Mouse (Mus musculus) 3T3-L1 (cell line): ENCODE data around the gene Ccnjl.
A peak's percentile ranks its signal among the peaks of the same experiment; 100 is the strongest.

Source experiments
- DNase-seq: peaks from one replicate; pipeline ENCODE4 v3.0.0-alpha.2; 2015; ENCODE audit warnings: low read depth, low spot score

Gene Ccnjl

DNA sequence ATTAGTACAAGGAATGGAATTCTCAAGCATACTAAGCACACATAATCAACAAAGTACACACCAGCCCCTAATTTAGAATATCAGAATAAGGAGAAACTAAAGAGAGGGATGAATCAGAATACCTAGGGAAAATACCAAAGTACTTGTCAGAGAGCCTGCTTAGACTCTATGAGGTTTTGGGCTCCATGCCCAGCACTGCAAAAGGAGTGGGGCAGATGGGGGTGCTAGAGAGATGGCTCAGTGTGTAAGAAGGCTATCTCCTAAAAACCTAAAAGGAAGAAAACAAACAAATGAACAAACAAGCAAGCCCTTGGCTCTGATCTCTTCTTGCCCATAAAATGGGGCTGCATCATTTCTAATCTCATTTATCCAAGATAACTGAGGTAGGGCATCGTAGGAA lies 95.8 kb downstream of the Ccnjl start:
- DNase-seq, result peak; percentile 60

- no peak for DNase-seq
Observed at GRCm38 (mm10) chr11:43626300-43626926, 97.8 kb downstream of the Ccnjl start.

DNA sequence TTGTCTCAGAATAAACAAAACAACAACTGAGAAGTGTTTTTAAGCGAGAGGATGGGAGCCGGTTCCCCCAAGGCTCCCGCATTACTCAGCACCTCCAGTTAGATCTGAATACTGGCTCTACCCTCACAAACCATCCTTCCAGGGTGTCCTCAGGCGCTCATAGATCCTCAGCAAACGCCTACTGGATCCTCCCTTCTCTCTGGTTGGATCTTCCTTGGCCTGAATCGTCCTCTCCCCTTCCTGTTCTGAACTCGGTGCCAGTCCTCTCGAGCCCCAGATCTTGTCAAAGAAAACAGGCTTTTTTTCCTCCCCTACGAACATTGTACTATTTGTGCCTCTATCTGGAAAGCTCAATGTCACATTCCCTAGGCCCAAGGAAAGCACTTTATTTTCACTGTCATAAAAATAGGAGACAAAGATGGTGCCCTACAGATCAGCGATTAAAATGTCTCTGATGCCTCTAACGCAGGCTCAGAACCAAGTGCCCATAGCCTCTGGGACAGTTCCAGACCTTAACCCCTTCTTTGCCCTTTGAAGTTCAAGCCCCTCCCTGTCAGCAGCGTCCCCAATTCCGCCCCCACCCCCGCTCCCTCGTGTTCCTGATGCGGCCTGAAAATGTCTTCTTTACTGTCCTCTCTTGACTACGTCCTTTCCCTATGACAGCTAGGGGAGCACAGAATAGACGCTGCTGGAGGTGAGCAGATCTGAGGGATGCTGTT lies 98.5 kb downstream of the Ccnjl start:
- DNase-seq, result no peak

DNA sequence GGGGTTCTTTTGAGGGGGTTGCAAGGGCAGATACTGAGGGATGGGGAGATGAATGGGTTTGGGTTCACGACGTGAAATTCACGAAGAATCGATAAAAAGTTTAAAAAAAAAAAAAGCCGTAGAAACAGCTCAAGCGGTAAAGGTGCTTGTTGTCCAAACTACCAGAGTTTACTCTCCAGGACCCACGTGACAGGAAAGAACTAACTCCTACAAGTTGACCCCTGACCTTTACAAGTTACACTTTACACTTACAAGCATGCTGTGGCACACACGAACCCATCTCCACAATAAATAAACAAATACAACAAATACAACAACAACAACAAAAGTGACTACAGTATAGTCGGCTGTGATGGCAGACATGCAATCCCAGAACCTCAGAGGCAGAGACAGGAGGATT lies 103.1 kb downstream of the Ccnjl start:
- DNase-seq, result no peak

GRCm38 (mm10) chr11:43632566-43632965 lies 104.0 kb downstream of the Ccnjl start:
- no peak for DNase-seq

DNA sequence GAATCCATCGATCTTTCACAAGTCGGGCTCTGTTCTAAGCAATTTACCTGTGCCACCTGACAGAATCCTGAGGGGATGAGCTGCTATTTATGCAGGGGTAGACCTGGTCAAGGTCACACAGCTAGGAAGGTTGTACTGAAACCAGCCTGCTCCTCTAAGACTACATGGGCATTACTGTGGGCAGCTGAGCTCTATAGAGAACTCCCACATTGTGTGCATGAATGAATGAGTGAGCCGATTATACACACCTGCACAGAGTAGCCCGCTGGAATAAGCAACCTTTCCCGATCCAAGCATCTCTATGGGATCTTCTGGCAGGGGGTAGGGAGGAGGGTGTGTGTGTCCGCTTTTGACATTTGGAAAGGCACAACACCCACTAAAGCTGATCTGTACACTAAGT lies 104.6 kb downstream of the Ccnjl start:
- no peak for DNase-seq

GRCm38 (mm10) chr11:43633658-43634401 lies 105.2 kb downstream of the Ccnjl start:
- DNase-seq, result no peak
